Mouse (Mus musculus): ENCODE measurements around the gene Slc25a30.

DNA sequence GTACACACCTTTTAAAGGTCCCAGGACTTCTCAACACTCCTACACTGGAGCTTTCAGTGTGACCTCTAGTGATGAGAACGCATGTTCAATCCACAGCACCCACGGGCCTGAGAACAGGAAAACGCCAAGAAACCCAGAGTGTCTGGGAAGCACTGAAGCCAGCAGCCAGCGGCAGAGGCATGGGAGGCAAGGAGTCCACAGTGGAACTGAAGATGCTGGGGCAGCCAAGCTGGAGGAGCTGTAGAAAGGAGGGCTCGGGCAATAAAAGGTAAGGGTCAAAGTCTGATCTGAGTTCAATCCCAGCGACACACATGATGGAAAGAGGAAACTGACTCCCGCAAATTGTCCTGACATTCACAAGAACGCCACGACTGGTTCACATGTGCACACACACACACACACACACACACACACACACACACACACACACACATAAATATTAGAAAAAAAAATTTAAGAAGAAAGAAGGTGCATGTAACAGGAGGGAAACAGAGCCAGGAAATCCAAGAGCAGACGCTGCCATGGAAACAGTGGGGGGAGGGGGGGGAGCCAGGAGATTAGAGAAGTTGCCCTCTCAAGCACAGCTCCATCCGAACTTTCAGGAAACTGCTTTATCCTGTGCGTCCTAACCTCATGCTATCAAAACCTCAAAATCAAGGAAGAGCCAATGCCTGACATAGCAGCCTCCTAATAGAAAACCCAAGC lies 46.9 kb upstream of the Slc25a30 start:
- TF ChIP-seq CTCF (IDR thresholded peaks at IDR 0.05; ENCODE audit: insufficient read depth, low read length), result no peak
- TF ChIP-seq POLR2A (IDR thresholded peaks at IDR 0.05; ENCODE audit: borderline replicate concordance, extremely low read depth, low read depth, low read length), result no peak

Data from lung, adult 2 months (tissue).